Mouse (Mus musculus) A20 (cell line): ENCODE measurements around the gene Cx3cl1.

Source experiments
- DNase-seq: peaks from one replicate; pipeline ENCODE4 v3.0.0-alpha.2; 2011; ENCODE audit warnings: low read depth, low spot score

Cx3cl1 gene

DNA sequence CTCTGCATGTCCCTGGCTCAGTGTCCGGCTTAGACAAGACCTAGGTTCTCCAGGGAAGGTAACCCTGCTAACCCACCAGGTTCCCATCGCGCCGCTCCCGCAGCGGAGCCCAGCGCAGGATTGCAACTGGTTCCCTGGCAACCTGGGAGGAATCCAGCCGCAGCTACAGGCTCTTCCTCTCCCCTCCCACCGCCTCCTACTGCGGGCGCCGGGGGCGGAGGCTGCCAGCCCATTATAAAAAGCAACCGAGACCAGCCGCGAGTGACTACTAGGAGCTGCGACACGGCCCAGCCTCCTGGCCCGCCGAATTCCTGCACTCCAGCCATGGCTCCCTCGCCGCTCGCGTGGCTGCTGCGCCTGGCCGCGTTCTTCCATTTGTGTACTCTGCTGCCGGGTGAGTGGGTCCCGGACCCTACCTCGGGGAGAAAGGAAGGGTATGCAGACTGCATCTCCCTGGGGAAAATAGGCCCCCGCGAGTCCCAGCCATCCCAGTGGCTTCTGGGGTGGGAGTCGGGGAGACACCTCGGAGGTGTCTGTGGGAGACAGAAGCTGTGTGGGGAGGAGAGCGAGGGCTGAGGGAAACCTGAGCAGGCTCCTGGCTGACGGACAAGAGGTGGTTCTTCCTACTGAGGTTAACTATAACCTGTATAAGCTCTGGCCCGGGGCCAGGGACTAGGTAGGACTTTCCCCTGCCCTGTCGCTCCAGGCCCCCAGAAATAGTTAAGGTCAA, at the start of gene Cx3cl1:
TSS of gene Cx3cl1 (plus strand) at position 69 of the 730 bp plus-strand sequence.
- DNase-seq: no peak

GRCm38 (mm10) chr8:94725998-94726397, 45.8 kb upstream of the Cx3cl1 start:
- no peak for DNase-seq

DNA sequence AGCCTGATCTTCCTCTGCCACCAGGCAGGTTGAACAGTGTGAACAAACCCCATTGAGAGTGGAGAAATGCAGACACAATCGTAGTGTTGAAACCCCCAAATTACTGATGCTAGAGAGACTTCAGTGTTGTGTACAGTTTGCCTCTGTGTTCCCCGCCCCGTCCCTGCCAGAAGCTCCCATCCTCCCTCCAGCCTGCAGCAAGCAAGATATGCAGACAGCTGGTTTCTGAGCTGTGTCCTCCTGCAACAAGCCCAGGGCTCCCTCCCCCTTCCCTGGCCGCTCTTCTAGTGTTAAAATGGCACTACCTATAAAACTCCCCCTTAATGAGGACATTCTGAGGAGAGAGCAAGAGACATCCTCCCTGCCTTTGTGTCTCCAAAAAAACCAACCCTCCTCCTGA, 42.5 kb upstream of the Cx3cl1 start:
- no peak for DNase-seq

DNA sequence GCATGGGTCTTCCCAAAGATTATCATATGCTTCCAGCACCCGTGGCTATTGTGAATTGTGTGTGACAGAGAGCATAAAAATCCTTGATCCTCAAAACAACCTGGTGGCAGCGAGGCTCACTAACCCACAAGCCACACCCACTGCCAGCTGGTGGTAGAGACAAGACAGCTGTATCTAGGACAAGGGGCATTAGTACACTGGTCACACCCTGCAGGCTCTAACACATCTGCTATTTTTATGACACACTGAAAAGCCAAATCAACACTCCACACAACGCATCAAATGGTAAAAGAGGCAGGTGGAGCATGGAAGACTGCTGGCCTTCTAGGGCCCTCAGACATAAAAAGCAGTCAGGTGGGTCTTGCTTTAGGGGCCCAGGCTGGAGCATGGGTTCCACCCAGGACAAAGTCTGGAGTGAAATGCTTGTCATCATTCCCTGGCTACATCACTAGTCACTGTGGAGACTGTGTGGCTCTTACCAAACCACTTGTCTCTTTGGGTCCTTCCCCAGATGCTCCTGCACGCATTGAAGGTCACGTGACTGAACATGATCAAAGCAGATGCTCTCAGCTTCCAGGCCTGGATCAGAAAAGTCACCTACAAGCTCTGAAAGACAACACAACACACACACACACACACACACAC, 37.9 kb upstream of the Cx3cl1 start:
- DNase-seq: peak; percentile 26

DNA sequence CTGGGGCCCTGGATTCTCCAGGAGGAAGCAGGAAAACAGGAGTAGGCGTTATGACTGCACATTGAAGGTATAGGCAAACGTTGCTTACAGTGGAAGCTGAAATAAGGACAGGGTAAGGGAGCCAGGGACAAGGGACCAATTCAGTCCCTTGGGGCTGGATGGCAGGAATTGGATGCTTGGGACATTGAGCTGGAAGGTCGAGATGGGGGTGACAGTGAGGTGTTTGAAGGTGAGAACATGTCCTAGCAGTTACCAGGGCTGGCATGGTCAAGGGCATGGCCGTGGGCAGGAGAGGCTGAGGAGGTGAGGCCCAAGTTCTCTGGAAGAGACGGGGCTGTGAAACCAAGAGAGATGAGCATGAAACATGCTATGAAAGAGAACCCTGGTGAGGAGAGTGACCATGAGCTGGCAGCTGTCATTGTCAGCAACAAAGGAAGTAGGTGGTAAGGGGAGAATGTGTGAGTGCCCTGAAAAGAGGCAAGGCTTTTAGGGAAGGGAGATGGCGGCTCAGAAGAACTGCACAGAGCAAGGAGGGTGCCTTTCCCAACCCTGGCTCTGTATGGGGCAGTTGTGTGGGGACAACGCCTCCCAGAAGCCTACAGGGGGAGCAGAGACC, 37.0 kb upstream of the Cx3cl1 start:
- DNase-seq: no peak

GRCm38 (mm10) chr8:94735426-94736094, 36.2 kb upstream of the Cx3cl1 start:
- DNase-seq: no peak

- DNase-seq: peak; percentile 66
These were observed 32.0 kb upstream of the Cx3cl1 start for GRCm38 (mm10) chr8:94739829-94740228.

GRCm38 (mm10) chr8:94740591-94740990, 31.2 kb upstream of the Cx3cl1 start:
- DNase-seq: no peak

- no peak for DNase-seq
These were observed 30.1 kb upstream of the Cx3cl1 start for GRCm38 (mm10) chr8:94741726-94742125.

DNA sequence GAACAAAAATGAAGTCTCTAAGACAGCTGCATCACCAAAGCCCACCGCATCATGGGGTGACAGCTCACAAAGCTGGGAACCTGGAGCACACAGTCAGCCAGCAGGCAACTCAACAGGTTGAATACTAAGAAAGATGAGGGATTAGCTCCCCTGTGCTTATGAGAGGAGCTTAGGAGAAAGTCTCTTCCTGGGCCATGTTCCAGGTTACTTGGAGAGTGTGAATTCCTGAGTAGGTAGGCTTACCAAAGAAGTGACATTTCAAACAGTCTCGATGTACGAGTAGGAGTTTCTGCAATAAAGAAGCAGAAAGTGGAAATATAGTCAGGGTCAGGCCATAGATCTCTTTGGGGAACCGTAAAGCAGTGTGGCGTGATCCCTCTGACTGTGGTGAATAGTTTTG, 27.3 kb upstream of the Cx3cl1 start:
- DNase-seq: no peak

DNA sequence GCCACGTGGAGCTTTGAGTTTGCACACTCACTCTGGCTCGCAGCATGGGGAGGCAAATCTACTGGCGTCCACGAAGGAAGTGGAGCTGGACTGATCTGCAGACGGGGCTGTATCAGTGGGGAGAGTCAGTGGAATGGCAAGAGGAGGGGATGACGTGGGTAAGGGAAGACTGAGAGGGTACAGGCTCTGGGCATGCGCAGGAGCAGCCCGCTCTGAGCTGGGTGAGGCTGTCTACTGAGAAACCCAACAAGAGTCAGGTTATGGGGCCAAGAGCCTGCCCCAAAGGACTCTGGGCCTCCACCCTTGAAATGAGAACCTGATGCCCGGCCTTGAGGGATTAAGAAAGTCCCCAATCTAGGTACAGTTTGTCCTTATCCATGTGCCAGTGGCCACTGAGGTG, 26.8 kb upstream of the Cx3cl1 start:
- DNase-seq: no peak

DNA sequence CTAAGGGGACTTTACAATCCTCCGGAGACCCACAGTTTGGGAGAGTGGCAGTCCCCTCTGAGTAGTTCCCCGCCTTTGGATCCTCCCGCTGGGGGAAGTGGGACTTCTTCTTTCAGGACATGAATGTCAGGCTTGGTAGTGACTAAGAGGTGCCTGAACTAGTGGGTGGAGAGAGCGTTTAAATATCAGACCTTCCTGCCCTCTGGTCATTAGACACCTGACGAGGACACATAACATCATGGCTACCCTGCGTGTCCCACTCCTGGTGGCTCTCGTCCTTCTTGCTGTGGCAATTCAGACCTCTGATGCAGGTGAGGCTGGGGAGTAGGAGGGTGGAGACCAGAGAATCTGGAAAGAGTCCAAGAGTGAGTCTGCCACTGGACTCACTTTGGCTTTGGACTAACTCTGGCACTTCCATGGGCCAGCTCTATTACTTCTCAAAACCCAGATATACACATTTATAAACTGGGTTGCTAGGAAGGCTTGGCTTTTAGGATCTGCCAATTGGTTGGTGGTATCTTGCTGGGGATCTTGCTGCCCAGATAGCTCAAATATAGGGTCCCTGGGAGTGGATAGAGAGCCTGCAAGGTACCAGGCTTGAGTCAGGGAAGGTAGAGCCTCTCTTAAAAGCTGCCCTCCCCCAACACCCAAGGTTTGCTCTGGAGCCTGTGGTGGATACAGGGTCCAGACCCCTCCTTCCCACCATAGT, 26.2 kb upstream of the Cx3cl1 start, which contains the start of gene Ccl22:
TSS of gene Ccl22 (plus strand) at position 115 of the 709 bp plus-strand sequence.
- no peak for DNase-seq

- no peak for DNase-seq
These were observed 25.0 kb upstream of the Cx3cl1 start for GRCm38 (mm10) chr8:94746832-94747231.

DNA sequence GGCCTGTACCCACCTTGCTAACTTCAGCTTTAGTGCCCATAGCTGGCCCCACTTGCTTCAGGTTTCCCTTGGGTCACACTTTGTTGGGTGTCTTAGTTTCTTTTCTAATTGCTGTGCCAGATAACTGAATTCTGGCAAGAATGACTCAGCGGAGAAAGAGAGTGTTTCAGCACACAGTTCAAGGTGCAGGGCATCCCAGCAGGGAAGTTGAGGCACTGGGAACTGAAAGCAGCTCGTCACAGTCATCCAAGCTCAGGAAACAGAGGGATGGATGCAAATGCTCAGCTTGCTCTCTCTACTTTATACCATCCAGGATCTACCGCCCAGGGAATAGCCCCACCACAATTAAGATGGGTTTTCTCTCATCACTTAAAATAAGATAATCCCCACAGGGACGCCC, 23.4 kb upstream of the Cx3cl1 start:
- no peak for DNase-seq

DNA sequence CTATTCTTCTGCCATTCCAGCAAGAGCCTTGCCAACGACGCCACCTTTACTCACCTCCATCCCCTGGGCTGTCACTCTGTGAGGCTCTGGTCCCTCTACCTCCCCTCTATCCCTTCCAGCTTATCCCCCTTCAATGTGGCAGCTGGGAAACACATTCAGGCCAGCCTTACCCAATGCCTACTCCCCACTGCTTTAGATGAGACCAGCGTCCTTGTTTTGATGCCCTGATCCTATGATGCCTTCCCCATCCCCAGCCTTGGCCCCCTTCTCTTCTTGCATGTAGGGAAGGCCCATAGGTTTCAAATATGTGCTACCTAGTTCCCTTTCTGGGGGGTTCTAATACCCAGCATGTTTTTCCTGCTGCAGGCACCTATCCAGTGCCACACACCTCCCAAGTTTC, 21.9 kb upstream of the Cx3cl1 start:
- DNase-seq: no peak

GRCm38 (mm10) chr8:94751023-94751849, 20.6 kb upstream of the Cx3cl1 start:
- no peak for DNase-seq

DNA sequence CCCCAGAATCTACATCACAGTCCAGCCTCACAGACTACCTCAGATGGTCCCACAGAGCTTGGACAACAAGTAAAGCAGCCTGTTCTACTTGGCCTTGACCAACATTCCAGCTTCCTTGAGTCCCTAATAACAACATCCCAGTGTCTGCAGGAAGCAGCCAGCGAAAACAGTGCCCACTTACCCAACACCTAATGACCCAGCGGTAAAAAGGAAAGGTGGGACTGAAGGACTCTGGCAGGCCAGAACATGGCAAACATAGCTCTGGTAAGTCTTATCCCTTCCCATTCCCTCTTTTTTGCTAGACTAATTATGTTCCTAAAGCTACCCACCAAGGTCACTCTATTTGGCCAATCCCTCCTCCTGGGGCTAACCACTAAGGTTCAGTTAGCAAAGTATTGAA, 17.8 kb upstream of the Cx3cl1 start:
- no peak for DNase-seq

DNA sequence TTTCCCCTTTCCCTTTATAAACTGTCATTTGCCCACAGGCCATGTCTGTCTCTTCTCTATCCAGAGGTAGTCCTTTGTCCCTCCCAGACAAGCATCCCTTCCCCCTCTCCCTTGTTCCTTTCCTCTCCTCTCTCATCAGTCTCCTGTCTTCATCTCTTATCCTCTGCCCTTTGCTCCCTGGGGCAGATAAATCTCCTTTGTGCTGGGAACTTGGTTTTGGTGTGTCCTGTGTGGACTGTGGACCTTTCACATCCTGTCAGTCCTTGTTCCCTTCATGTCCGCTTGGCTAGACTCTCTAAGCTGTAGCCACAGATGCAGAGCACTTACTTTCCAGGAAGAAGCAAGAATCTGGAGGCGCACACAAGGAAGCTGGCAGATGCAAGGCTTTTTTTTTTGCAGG, 17.3 kb upstream of the Cx3cl1 start:
- no peak for DNase-seq

- no peak for DNase-seq
These were observed 4.8 kb upstream of the Cx3cl1 start for GRCm38 (mm10) chr8:94767035-94767434.

GRCm38 (mm10) chr8:94770945-94771344, 864 bp upstream of the Cx3cl1 start:
- no peak for DNase-seq

GRCm38 (mm10) chr8:94773048-94773447, 1.2 kb downstream of the Cx3cl1 start:
- no peak for DNase-seq
